Mouse (Mus musculus) frontal cortex, postnatal 25 days (tissue): Measurements from ENCODE around the gene C2cd4a.

Source experiments
- DNase-seq, 2 experiments: peaks; one replicate each; pipeline ENCODE4 v3.0.0; 2022; ENCODE audit warnings: low spot score in 2 of 2

The C2cd4a gene

GRCm38 (mm10) chr9:67832046-67832605 is at the start of gene C2cd4a:
Gene C2cd4a (minus strand): TSS chr9:67832330.
- DNase-seq = no peak

DNA sequence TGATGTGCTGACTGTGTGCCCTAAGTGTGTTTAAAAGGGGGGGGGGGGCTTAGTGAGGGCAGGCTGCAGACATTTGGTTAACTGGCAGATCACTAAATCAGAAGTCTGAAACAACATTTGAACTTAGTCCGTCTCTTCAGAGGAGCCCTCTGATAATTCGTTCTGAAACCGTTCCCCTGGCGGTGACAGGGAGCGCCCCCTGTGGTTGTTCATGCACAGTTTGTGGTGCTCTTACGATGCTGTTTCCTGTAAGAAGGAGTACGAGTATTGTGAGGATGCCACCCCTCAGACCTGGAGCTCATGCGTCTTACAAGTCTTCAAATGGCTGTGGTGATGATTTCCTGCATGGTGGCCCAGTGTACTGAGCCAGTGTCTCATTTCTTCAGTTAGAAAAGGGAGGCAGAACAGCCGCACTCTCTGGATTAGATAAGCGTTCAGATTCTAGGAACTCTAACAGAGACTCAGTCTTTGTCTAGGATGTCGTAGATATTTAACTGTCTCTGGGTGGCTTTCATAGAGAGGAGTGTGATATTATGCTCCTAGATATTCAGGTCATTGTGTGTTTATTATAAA is 46.2 kb upstream of the C2cd4a start:
- DNase-seq = no peak

- no peak for DNase-seq
These were observed 45.1 kb upstream of the C2cd4a start for GRCm38 (mm10) chr9:67877081-67877718.

- DNase-seq = no peak
These were observed 43.2 kb upstream of the C2cd4a start for GRCm38 (mm10) chr9:67875337-67875736.

- no peak for DNase-seq
These were observed 42.5 kb upstream of the C2cd4a start for GRCm38 (mm10) chr9:67874522-67875222.

- peak in 1 of 2 experiments; percentile 13 for DNase-seq
These were observed 37.7 kb upstream of the C2cd4a start for GRCm38 (mm10) chr9:67869691-67870450.

DNA sequence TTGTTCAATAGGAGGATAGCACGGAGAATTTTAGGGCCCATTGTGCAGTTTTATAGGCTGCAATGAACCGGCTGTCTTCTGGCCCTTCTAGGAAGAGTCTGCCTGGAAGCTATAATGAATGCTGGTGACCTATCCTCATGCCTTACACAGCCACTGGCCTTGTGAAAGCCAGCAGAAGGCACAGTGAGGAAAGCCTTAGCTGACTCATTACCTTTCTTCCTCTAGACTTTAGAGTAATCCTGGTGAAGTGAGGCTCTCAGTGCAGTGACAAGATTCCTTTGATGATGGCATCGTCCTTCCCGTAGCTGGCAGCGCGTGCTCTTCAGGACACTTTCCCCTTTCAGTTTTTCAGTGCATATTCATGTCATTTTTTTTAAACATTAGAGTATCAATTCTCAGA is 35.3 kb upstream of the C2cd4a start:
- no peak for DNase-seq

DNA sequence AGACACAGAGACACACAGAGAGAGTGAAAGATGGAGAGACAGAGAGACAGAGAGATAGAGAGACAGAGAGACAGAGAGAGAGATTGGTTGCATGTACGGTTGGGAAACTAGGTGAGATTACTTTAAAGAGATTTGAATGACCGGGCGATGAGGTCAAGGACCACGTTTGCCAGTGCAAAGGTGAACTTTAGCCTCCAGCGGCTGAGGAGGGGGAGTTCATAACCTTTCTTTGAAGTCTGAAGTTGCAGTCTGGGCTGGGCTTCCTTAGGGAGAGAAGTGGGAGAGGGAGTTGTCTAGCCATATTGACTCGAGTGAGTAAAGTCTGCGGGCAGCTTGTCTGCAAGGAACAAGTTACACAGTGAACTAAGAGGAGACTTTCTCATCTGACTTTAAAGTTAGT is 33.3 kb upstream of the C2cd4a start:
- no peak for DNase-seq

- DNase-seq = no peak
These were observed 31.9 kb upstream of the C2cd4a start for GRCm38 (mm10) chr9:67864011-67864410.

DNA sequence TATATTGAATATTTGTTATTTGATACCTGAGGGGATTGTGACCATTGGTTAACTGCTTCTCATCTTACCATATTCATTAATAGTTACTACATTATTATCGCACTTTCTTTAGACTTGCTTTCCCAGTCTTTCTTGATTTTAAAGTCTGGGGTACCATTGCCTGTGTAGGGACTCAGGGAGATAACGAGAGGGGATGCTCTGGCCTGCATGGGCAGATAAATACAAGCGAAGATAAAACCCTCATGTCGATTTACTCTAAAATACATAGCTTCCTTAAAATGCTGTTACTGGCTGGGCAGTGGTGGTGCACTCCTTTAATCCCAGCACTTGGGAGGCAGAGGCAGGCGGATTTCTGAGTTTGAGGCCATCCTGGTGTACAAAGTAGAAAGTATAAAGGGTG is 31.2 kb upstream of the C2cd4a start:
- DNase-seq = no peak

DNA sequence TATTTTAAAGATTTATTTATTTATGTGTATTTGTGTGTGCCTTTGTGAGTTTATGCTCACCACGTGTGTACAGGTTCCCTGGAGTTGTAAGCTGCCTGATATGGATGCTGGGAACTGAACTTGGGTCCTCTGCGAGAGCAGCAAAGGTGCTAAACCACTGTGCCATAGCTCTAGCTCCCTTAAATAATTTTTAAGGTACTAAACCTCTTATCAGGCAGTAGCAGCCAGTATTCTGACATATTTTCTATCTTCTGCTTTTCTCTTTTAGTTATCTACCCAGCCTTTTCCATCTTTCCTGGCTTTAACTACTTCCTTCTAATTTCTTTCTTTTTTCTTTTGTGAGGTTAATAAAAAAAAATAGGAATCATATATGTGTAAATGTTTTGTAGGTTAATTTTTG is 28.1 kb upstream of the C2cd4a start:
- DNase-seq = no peak

DNA sequence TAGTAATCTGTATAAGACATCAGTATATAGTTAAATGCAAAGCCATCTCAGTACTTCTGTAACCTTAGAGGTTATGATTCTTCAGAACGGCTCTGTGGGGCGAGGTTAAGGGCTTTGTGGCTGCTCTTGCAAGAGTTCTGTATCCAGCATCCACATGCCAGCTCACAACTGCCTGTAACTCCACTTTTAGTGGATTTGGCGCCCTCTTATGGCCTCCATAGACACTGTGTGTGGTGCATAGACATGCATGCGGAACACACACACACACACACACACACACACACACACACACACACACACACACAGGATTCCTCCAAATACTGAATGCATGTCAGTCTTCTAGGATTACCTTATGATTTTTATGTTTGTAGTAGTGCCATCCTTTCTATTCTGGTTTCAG is 19.0 kb upstream of the C2cd4a start:
- no peak for DNase-seq

DNA sequence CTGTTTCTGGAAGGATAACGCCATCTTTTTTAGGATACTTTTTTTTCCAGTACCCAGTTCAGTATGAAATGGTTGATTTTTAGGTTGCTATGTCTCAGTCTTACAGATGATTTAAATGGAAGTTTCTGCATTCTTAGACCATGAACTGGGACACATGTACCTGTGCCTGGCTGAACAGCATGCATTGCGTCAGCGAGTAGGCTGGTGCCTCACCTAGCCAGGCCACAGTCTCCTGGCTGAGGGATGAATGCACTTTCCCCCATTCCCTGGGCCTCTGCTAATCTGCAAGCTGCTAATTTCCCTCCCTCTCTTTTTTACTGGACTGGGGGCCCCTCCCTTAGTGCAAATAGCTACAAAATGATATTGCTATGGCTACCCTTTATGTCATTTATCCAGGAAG is 17.7 kb upstream of the C2cd4a start:
- no peak for DNase-seq

DNA sequence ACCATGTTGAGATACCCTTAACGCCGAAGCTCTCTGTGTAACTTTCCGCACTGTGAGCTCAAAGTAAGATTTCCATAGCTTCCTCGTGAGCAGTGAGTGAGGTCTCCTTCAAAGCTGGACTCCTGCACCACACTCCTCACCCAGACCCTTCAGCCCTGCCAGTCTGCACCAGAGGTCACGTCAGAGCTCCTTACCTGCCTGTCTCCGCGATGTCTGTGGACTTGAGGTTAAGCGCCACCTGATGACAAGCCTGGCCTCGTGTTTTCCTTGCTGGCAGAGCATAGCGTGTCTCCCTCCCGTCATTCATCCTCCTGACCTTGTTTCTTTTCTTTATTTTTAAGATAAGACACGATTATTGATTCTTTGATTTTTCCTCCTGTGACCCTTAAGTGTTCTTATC is 17.3 kb upstream of the C2cd4a start:
- no peak for DNase-seq

DNA sequence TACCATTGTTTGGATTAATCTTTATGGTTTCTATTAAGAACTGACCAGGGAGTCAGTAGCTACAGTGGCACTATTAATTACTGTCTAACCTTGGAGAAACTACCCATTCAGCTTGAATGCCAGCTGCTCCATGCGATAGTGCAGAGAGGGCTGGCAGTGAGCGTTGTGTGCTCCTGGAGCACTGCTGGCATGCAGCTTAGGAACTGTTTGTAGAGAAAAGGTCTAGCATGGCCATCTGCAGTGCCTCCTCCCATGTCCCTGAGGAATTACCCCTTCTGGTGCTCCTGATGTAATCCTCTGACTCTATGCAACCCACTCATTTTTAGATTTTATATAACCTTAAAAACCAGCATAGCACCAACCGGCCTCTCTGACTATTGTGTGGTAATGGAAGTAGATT is 15.5 kb upstream of the C2cd4a start:
- DNase-seq = no peak

- DNase-seq = no peak
These were observed 14.0 kb upstream of the C2cd4a start for GRCm38 (mm10) chr9:67846089-67846488.

DNA sequence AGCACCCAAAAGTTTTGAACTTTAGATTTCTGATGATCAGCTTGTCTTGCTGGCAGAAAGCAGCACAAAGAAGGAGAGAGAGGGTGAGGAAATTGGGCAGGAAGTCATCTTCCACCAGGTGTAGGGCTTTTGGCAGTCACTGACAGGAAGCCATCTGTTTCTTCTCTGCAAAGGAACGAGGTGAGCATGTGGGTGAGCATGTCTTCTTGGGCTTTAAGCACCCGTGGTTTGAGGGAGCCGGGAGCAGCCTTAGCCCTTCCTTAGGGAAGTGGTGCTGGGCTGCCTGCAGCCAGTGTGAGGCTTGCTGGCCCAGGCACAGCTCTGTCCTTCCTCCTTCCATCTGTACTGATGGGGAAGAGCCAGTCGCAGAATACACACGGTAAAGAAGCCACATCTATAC is 13.5 kb upstream of the C2cd4a start:
- no peak for DNase-seq

GRCm38 (mm10) chr9:67845012-67845411 is 12.9 kb upstream of the C2cd4a start:
- DNase-seq = no peak

DNA sequence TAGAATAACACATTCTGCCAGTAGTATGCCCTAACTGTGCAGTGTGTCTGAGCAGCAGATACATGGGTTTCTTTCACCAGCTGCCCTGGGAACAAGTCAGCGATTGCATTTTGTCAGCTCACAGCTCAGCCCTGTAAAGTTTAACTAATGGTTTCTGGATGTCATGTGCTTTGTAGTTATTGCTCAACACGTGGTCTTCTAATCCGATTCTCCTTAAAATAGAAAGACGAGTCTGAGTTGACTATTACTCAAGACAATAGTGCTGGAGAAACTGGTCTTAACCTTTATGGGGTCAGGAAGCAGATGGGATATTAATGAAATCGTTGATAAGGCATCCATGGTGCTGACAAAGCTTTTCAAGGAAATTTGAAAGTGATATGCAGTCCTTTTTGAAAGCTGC is 10.7 kb upstream of the C2cd4a start:
- DNase-seq = no peak

DNA sequence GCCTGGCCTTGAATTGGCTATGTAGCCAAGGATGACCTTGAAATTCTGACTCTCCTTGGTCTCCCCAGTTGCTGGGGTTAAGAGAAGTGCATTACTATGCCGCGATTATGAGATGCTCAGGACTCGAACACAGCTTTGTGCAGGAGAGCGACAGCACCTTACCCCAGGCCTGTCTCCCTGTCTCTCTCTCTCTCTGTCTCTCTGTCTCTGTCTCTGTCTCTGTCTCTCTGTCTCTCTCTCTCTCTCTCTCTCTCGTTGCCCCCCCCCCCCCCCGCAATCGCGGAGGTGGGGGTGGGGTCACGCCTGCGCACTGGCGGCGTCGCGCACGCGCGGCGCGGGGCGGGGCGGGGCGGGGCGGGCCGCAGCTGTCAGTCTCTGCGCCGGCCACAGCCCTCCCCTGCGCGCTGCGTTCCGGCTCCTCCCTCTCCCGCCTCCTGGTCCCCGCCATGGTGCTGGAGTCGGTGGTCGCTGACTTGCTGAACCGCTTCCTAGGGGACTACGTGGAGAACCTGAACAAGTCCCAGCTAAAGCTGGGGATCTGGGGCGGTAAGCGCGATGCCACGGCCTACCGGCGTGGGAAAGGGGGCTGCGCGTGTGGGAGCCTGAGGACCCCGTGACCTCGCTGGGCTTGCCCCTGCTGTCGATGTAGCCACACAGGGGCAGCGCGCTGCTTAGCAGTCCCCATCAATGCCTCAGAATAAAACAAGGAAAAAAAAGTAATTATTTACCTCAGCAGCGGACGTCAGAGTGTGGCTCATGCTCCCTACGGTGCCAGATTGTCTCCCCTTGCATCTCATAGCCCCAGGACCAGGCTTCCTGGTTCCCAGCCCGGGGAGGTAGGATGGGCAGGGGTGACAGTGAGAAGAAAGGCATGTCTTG is 8.1 kb upstream of the C2cd4a start, which contains the start of gene Vps13c:
TSS of gene Vps13c (plus strand) at position 416 of the 879 bp plus-strand sequence.
- DNase-seq = peak; percentile 34 to 67

GRCm38 (mm10) chr9:67837311-67837710 is 5.2 kb upstream of the C2cd4a start:
- no peak for DNase-seq
